Mouse (Mus musculus): ENCODE data around the gene Cog2.

GRCm38 (mm10) chr8:124569593-124569992, 49.0 kb downstream of the Cog2 start, which contains the start of gene Agt:
- TF ChIP-seq CTCF (IDR thresholded peaks at IDR 0.05) (0 out of 2 replicates have a peak, but pooled peaks have one; percentile 18), POLR2A (IDR thresholded peaks at IDR 0.05; ENCODE audit: insufficient read depth, low read depth, low read length) (no peak; the same call in 1 of the 2 replicates)

Data from heart, adult 2 months (tissue).